Mouse (Mus musculus) central nervous system, embryonic 18 days (tissue): ENCODE data around the gene Prdm16. TPM values are rescaled to one million over a fixed set of nuclear protein-coding genes. Genes with fewer than 3 reads are reported as not detected.

ENCODE experiments used
- polyA plus RNA-seq: library from polyadenylated mRNA; depleted of rRNA; stranded (reverse); fragments of >200 nt; gene quantifications from 2 replicates; pipeline ENCODE4 v1.2.3, GENCODE M21; 2012; rRNA removed

Gene Prdm16
- 5.2 and 5.8 TPM in 2 replicates for polyA plus RNA-seq

GRCm38 (mm10) chr4:154636721-154637311 is at the start of gene Prdm16:
Prdm16 (minus strand) TSS chr4:154636873.

GRCm38 (mm10) chr4:154667767-154668166 is 31.1 kb upstream of the Prdm16 start, which contains the start of gene Actrt2:
Actrt2 (minus strand) TSS chr4:154667867.

GRCm38 (mm10) chr4:154335761-154336160 is 300.9 kb downstream of the Prdm16 start, which contains the start of gene B230104I21Rik:
B230104I21Rik (plus strand) TSS chr4:154336127.

GRCm38 (mm10) chr4:154301466-154301881 is 335.2 kb downstream of the Prdm16 start, which contains the start of gene Arhgef16:
Arhgef16 (minus strand) TSS chr4:154301676.

Other genes with a start within 250 kb of the Prdm16 start
- not detected in 2 replicates for gene Actrt2, start 31.0 kb upstream of the Prdm16 start, polyA plus RNA-seq
- gene Ttc34, start 200.6 kb upstream of the Prdm16 start, polyA plus RNA-seq: 1.4 and 1.6 TPM in 2 replicates
- 0.62 and 0.79 TPM in 2 replicates for gene Mmel1, start 232.7 kb upstream of the Prdm16 start, polyA plus RNA-seq